Mouse (Mus musculus) urinary bladder, postnatal 4 days (tissue): ENCODE data around the gene Sec24a.
A peak's percentile ranks its signal among the peaks of the same experiment; 100 is the strongest.
"Not testable (repeated sequence)": the region's sequence is repeated elsewhere in the genome, so short reads cannot be mapped to it uniquely, and the experiment has no call there.

Experiments used
- DNase-seq, 2 experiments: peaks; one replicate each; pipeline ENCODE4 v3.0.0; 2021 to 2022; ENCODE audit warnings: low spot score in 2 of 2

Sec24a gene

DNA sequence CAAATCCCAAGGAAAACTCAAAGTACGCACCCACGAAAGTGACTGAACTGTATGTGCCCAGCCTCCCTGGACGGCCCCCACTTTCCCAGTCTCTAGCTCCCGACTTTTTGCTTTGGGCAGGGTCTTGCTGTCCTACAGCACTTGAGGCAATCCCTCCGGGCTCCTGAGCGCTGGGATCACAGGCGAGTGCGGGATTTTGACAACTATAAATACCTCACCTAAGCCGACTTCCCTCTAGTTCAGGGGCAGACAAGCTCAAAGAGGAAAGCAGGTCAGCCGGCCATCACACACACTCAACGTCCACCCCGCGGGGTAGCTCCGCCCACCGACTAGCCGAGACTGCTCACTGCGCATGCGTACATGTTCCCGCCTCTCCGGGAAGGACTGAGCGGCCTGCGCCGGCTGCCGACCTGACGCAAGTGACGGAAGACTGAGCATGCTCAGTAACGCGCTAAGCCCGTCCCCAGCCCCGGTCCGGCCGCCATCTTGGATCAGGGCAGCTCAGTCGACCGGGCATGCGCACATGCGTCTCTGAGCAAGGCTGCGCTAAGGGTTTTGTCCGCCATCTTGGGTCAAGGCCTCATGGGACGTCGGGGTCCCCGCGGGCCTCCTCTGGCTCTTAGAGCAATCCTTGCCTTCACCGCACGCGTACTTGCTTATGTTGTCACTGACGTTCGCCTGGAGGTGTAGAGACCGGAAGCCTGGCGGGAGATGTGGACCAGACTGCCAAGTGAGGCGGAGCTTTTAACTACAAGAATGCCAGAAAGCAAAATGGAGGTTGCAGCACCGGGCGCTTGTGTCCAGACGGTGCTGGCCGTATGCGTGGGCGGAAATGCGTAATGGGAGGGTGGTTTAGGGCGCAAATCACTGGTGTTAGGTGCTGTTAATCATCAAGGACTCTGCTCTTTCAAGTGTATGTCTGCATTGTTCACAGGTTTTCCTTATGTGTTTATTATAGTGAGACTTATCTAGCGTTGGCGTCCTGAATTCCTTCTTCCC is 74.8 kb downstream of the Sec24a start, which contains the start of gene 0610009B22Rik:
0610009B22Rik (minus strand) TSS at position 545 of the 999 bp plus-strand sequence.
- peak; percentile 100 for DNase-seq

- DNase-seq: peak in 1 of 2 experiments; percentile 54
These were observed 81.5 kb downstream of the Sec24a start for GRCm38 (mm10) chr11:51681976-51682374.

GRCm38 (mm10) chr11:51681324-51681975 is 82.0 kb downstream of the Sec24a start:
- peak; percentile 76 to 89 for DNase-seq

- peak in 1 of 2 experiments; percentile 50 for DNase-seq
These were observed 84.0 kb downstream of the Sec24a start for GRCm38 (mm10) chr11:51679466-51679865.

DNA sequence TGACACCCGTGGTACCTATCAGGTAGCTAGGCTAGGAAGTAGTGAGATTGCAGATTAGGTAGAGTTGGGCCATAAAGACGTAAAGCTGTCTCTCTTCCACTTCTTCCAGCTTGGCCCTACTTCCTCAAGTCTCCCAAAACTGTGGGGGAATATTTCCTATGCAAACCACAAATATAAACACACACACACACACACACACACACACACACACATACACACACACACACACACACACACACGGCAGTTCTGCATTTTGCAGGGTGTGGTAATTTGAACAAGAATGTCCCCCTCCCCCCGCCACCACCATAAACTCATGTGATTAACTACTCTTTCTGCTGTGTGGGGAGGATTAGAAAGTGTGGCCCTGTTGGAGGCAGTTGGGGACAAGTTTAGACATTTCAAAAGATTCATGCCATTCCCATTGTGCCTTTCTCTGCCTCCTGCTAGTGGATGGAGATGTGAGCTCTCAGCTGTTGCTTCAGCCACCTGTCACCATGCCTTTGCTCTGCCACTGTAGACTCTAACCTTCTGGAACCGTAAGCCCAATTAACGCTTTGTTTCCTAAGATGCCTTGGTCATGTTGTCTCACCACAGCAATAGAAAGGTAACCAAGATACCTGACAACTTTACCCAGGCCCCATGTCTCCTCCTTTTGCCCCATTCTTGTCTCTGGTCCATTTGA is 85.6 kb downstream of the Sec24a start:
- DNase-seq: no peak

GRCm38 (mm10) chr11:51675386-51675785 is 88.0 kb downstream of the Sec24a start:
- DNase-seq: no peak

GRCm38 (mm10) chr11:51673291-51673690 is 90.1 kb downstream of the Sec24a start:
- DNase-seq: no peak

DNA sequence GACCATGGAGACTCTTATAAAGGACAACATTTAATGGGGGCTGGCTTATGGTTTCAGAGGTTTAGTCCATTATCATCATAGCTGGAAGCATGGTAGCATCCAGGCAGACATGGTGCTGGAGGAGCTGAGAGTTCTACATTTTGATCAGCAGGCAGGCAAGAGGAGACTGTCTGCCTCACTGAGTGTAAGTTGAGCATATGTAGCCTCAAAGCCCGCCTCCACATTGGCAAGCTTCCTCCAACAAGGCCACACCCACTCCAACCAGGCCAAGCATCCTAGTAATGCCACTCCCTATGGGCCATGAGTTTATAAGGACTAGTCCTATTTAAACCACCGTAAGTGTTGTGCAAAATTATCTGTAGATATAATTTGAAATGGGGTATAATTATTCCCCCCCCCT is 92.1 kb downstream of the Sec24a start:
- no peak for DNase-seq

GRCm38 (mm10) chr11:51670846-51671245 is 92.6 kb downstream of the Sec24a start:
- DNase-seq: no peak

DNA sequence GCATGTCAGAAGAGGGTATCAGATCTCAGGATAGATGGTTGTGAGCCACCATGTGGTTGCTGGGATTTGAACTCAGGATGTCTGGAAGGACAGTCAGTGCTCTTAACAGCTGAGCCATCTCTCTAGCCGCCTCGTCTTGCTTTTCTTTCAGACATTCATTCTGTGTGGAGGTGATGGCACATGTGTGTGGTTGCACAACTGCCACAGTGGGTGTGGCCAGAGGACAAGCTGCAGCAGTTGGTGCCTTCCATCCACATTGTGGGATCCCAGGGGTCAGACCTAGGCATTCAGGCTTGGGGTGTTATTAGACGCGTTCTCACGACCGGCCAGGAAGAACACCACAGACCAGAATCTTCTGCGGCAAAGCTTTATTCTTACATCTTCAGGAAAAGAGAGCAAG is 98.7 kb downstream of the Sec24a start:
- not testable (repeated sequence) for DNase-seq

DNA sequence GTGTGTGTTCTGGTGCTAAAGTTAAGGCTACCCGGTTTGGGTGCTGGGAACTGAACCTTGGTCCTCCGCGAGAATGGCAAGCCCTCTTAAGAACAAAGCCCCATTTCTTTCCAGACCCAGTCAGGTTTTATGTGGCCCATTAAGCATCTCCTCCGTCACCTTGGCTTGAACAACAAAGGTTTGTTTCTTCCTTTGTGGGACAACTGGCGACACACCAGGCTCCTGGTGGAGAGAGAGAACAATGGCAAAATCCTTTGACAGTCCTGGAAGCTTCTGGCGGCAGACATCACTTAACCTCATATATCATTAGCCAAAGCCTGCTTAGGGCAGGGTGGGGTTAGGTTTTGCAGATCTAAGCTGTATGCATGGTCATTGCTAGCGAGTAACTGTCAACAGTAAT is 100.8 kb downstream of the Sec24a start:
- DNase-seq: no peak

DNA sequence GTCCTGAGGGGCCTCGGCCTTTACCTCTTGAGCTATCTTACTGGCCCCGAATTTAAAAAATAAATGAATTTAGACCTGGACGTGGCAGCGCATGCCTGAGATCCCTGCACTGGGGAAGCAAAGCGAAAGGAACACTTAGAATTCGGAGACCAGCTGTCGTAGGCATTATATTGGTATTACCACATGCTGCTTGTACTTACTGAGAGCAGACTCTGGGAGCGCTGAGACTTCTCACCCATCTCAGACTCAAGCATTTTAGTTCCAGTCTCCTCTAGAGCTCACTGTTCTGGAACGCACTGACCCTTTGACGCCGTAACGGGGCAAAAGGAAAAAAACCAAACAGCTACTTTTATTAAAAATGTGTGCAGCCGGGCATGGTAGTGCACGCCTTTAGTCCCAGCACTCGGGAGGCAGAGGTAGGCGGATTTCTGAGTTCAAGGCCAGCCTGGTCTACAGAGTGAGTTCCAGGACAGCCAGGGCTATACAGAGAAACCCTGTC is 101.5 kb downstream of the Sec24a start:
- DNase-seq: no peak

- no peak for DNase-seq
These were observed 104.7 kb downstream of the Sec24a start for GRCm38 (mm10) chr11:51658705-51659104.

- no peak for DNase-seq
These were observed 105.1 kb downstream of the Sec24a start for GRCm38 (mm10) chr11:51658291-51658690.

DNA sequence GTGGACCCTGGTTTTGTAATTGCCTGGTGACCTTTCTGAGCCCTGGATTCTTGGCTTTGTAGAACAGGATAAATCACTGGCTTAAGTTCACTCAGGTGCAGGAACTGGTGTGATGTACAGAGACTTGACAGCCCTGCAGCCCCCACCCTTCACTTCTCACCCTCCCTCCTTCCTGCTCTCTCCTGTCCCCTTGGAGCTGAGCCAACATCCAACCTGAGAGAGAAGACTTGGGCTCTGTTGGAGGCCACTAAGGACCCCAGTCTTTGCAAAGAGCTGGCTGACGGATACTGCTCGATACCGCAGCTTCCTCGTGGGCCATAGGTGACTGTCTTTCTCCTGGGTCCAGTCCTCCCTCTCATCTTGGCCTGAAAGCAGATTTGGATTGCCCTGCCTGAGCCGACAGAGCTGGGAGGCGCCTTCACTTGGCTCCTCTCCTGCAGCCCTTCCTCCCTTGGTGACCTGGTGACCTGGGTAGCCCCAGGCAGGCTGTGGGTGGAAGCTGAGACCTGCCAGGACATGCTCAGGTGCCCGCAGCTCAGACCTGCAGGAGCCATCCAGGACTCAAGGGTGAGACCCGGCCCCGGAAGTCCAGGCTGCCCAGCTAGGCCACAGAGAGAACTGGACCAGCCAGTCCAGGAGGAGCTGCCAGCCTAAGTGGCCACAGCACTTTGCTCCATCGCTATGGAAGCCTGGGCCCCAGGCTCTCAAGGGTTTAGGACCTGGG is 106.5 kb downstream of the Sec24a start:
- no peak for DNase-seq

- DNase-seq: no peak
These were observed 108.5 kb downstream of the Sec24a start for GRCm38 (mm10) chr11:51654891-51655290.

GRCm38 (mm10) chr11:51653736-51654135 is 109.7 kb downstream of the Sec24a start:
- no peak for DNase-seq

GRCm38 (mm10) chr11:51652889-51653418 is 110.5 kb downstream of the Sec24a start:
- no peak for DNase-seq

- peak; percentile 73 to 79 for DNase-seq
These were observed 112.5 kb downstream of the Sec24a start, which contains the start of the genes N4bp3 and D930048N14Rik for GRCm38 (mm10) chr11:51650691-51651515. Gene N4bp3 (minus strand): TSS chr11:51650842. Gene D930048N14Rik (plus strand): TSS chr11:51650954.

DNA sequence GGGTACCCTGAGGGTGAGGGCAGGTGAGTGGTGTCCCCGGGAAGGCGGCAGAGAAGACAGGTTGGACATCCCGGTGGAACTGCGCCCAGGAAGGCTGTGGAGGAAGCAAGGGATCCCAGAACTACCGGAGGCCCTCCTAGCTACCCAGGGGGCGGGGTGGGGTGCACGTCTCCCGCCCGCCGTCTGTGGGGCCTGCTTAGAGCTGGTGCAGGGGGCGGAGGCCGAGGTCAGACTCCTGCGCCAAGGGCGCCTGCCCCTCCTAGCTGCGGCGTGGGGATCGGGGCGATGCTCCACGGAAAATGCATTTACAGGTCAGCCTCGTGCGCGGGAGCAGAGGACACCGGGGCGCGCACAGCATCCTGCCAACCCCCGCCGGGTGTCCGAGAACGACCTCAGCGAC is 113.2 kb downstream of the Sec24a start:
- no peak for DNase-seq
